Mouse (Mus musculus) stomach, adult 2 months (tissue): Measurements from ENCODE around the gene Prdm2. TPM values are rescaled to one million over a fixed set of nuclear protein-coding genes. Genes with fewer than 3 reads are reported as not detected.

ENCODE experiments used
- polyA plus RNA-seq: library from polyadenylated mRNA; depleted of rRNA; stranded (reverse); fragments of >200 nt; gene quantifications from 2 replicates; pipeline ENCODE4 v1.2.3, GENCODE M21; 2012; rRNA removed

The Prdm2 gene
- polyA plus RNA-seq = 2.3 and 3.6 TPM in 2 replicates

GRCm38 (mm10) chr4:143212341-143213174 lies at the start of gene Prdm2:
Gene Prdm2, minus strand, starts transcription at chr4:143212995.

Other genes with a start within 250 kb of the Prdm2 start
- 1.6 and 2.1 TPM in 2 replicates for gene Pdpn, start 86.6 kb upstream of the Prdm2 start, polyA plus RNA-seq
- gene Lrrc38, start 136.8 kb upstream of the Prdm2 start, polyA plus RNA-seq = not detected in 2 replicates
- gene Pramel1, start 181.4 kb upstream of the Prdm2 start, polyA plus RNA-seq = not detected in 2 replicates
- gene Pramef8, start 199.4 kb upstream of the Prdm2 start, polyA plus RNA-seq = 1.6 and 2.3 TPM in 2 replicates
- gene Oog4, start 237.3 kb upstream of the Prdm2 start, polyA plus RNA-seq = not detected in 2 replicates